Mouse (Mus musculus): ENCODE data around the gene Bnip3.

GRCm38 (mm10) chr7:138955787-138956186 lies 46.5 kb upstream of the Bnip3 start:
- no peak for TF ChIP-seq CTCF (IDR thresholded peaks at IDR 0.05; ENCODE audit: control insufficient read depth, insufficient read depth, insufficient replicate concordance, low read depth, low read length)
- no peak for TF ChIP-seq POLR2A (IDR thresholded peaks at IDR 0.05; ENCODE audit: control insufficient read depth, low read depth, low read length)

Measured in testis, adult 2 months (tissue).